Mouse (Mus musculus) right cerebral cortex, postnatal 14 days (tissue): ENCODE results near the gene Dnm3.

Source experiments
- DNase-seq: peaks from one replicate; pipeline ENCODE4 v3.0.0; 2022

Dnm3 gene

DNA sequence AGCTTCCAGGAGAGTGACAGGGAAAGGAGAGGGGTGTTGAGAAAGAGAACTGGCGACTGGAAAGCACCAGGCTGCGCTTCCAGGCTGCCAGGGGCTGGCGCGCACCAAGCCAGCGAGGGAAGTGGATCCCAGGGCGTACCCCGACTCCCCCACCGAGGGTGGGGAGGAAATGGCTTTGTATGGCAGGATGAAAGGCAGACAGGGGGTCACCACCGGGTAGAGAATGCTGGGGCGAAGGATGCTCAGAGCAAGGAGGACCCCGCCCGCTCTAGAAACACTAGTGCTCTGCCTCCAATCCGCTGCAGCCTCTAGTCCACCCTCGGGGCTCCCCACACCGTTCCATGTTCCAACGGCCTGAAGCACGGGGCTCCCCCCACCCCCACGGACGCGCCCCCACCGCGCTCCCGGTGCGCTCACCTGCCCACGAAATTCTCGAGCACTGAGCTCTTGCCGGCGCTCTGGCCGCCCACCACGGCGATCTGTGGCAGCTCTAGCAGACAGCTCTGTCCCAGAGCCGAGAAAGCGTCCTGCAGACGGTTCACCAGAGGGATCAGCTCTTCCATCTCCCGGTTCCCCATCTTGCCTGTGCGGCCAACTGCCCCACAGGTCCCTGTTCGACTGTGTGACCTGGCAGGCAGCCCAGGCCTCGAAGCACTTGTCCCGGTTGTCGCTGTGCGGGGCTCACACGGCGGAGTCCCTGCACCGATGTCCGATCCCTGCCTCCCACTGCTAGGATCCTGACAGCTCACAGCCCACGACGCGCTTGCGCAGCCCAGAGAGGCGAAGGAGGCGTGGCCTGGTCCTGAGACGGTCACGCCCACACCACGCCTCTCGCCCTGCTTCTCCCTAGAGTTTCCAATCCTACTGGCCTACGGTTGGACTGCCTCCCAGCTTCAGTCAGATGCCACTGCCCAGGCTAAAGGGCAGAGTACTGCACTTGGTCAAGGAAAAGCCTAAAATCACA, at the start of gene Dnm3:
TSS of gene Dnm3 (minus strand) at position 789 of the 964 bp plus-strand sequence.
- DNase-seq: peak; percentile 87

DNA sequence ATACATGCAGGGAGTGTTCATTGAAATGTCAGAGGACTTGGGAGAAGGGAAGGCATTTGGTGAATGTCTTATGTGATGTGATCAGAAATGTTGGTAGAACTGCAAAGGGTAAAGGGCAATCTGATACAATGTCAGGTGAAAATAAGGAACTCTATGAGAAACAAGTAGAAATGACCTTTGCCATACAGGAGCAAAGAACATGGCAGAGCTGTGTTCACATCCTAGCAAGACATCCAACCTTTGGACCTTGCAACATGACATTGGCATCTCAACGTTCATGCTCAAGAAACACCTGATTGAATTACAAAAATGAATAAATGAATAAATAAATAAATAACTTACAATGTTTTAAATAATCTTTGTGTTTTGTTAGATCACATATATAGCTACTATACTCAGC, 37.3 kb upstream of the Dnm3 start:
- DNase-seq: no peak

DNA sequence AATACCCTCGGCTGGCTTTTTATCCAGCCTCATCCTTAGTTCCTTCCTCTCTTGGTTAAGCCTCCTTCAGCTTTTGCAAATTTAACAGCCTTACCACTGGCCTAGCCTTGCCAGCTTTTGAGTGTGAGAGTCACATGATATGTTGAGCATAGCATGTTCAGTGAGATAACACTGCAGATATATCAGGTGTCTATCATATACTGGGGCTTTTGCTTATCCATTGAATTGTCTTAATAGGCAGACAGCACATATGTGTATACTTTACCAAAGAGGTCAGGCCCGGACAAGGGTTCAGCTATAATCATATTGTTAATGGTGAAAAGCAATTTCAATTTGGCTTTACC, 32.2 kb upstream of the Dnm3 start:
- no peak for DNase-seq

- no peak for DNase-seq
These were observed 31.6 kb upstream of the Dnm3 start for GRCm38 (mm10) chr1:162509329-162510012.

GRCm38 (mm10) chr1:162508211-162509005, 30.6 kb upstream of the Dnm3 start:
- no peak for DNase-seq

DNA sequence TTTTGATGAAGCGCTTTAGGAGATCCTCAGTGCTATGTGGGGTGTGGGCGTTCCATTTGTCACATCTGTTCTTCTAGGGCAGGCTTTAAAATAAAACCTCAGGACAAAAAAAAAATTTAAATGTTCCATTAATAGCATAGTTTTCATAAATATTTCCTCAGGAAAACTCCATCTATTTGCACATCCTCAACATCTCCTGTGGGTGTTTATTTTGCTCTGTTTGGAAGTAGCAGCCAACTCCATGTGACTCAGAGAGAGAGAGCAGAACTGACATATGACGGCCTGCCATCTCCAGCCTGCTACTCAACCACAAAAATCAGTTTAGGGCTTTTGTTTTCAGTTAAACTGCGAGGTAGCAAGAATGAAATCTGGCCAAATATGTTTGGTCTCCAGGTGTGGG, 28.7 kb upstream of the Dnm3 start:
- peak; percentile 14 for DNase-seq

DNA sequence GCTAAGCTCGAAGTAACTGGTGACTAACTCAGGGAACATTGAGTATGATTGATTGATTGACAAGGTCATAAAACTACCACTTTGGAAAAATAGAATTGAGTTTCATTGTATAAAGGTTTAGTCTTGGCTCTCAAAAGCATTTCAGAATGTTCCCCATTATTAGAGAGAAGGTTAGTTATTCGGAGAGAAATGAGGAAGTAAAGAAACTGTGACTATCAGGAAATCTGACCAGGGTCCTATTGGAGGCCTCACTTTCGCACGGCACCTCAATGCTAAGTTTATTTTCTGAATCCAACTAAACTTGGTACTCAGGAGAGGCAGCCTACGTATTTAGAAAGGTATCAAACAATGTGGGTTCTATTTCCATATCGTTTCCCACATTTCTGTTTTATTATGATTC, 27.8 kb upstream of the Dnm3 start:
- no peak for DNase-seq

DNA sequence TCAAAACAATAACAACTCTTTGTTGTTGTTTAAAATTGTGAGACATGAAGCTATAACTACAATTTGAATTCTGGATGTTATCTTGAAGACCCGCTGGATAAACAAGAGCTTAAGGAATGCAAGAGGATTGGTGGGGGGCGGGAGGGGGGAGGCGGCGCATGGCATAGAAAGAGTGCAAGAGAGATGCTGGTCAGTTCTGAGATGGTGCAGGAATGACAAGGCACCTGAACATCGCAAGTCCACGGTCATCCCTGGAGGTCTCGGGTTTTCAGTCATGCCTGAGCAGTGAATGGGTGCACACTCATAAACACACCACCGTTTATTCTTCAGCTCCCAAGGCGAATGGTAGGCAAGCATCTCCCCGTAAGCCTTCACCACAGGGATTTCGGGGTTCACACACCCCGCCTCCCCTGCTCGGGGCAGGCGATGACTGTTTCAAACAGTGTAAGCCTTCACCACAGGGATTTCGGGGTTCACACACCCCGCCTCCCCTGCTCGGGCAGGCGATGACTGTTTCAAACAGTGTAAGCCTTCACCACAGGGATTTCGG, 1.2 kb downstream of the Dnm3 start:
- DNase-seq: no peak

DNA sequence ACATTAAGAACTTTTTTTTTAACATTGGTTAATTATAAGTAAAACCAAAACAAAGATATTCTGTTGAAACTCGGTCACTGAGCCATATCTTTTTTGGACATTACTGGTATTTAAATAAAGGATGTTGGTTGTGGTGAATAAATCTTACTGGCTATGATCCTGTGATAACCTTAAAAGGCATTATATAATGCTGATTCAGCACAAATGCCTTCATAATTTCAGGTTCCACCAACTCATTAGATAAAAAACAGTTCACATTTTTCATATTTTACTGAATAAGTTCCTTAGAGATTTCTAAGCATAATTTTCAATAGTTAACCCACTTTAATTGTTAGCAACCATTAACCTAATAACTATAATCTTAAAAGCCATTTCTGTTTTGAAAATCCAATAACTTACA, 4.9 kb downstream of the Dnm3 start:
- DNase-seq: no peak

DNA sequence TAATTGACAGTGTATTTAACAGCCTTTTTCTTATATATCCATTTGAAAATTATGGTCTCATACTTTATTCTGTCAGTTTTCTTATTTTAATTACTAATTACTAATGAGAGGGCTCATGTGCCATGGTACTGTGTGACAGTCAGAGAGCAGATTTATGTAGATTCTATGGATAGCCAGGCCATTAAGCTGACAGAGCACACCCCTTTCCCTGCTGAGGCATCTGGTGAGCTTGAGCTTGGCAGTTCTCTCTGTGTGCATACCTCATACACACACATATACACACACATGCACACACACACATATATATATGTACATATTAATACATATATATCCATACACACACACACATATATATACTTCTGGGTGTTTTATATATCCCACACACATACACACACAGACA, 6.7 kb downstream of the Dnm3 start:
- no peak for DNase-seq

DNA sequence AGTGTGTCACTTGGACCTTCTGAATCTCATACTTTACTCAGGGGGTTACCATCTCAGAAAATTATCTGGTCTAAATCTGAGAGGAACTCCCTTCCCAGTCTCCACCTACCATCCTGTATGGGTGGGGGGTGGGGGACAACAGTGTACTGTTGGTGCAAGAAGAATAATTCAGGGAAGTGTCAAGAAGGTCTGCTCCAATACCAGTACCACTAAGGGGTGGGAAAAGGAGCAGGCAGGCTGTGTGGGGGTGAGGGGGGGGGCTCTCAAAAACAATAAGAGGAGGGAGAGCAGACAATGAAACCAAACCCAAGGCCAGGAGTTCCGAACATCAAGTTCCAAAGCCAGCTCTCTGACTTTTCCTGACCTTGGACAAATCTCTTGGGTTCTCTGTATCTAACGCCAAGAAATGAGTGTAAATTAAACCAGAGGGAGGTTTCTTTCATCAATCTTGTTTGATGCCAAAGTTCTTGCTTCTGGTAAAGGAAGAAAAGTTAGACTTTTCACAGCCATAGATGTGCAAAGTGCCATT, 8.0 kb downstream of the Dnm3 start:
- no peak for DNase-seq

DNA sequence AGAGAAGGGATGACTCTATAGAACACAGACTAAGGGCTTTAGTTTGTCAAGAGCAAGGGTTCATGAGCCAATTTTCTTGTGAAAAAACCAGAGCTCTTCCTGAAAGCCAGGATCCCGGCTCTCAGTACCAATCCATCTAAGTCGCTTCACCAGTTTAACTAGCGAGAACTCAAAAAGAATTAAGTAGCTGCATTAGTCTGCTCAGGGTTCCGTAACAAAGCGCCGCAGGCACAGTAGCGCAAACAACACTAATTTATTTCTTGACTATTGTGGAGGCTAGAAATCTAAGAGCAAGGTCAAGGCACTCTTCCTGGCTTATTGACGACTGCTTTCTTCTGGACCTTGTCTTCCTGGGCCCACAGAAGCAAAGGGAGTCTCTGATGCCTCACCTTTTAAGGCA, 14.2 kb downstream of the Dnm3 start:
- DNase-seq: no peak

DNA sequence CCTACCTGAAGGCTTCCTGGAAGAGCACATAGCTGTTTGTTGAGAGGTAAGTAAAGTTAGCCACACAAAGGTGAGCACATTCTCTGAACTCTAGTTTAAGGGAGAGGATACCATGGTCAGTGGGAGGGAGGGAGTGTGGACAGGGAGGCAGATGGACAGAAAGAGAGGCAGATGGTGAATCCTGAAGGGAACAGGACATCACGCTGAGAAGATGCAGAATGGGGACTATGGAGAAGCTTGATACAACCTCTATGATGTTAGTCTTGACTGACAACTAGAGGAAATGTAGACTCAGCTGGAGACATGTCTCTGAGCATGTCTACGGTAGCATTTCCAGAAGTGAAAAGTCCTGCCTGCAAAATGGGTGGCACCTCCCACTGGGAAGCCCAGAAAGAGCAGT, 19.1 kb downstream of the Dnm3 start:
- DNase-seq: no peak

GRCm38 (mm10) chr1:162456861-162457260, 21.0 kb downstream of the Dnm3 start:
- no peak for DNase-seq

DNA sequence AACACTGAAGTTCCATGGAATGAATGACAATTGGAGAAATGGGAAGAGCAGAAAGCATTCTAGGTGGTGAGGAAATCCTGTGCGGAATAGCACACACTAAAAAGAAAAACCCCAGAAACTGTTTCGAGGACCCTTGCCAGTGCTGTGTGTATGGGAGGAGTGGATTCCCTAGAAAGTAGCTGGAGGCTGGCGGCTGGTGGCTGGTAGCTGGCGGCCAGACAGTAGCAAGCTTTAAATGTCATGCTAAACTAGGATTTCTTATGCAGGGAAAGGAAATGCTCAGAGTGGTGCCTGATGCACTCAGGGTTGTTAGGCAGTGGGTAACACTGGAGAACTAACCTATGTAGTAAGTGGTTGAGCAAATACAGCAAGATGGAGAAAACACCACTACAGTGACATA, 21.4 kb downstream of the Dnm3 start:
- DNase-seq: peak; percentile 32

DNA sequence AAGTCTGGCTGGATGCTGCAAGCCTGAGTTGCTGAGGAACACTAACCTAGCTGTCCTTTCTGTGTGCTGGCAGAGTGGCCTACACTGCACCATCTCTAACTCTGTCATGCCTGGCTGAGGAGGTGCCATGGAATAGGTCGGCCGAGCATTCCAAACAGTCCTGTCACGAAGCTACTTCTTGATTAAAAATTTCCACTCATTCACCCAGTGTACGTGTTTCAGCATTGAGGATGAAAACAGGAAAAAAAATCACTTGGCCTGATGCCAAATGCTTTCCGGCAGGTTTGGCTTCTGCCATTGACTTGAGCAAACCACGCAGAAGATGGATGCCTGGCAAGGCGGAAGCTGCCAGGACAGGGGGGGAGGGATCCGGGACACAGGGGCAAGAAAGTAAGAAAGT, 24.3 kb downstream of the Dnm3 start:
- no peak for DNase-seq

- DNase-seq: no peak
These were observed 24.8 kb downstream of the Dnm3 start for GRCm38 (mm10) chr1:162453030-162453429.

GRCm38 (mm10) chr1:162449161-162449909, 28.5 kb downstream of the Dnm3 start:
- no peak for DNase-seq

DNA sequence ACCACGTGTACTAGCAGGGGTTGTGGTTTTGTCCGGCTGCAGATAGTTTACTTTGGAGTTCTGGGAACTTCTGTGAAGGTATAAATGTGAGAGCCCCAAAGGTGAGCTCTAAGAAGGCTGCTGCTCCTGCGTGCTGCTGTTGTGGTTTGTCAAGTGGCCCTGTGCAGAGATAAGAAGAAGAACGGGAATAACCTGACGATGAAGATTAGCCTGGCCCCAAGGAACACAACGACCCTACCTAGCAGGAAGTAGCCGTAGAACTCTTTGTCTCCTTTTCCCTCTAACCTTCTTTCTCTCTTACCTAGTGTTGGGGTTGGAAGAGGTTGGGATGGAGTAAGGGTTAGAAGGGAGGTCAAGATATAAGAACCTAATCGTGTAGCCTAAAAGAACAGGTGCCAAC, 33.0 kb downstream of the Dnm3 start:
- DNase-seq: no peak

- DNase-seq: no peak
These were observed 38.3 kb downstream of the Dnm3 start for GRCm38 (mm10) chr1:162439576-162439975.

- DNase-seq: no peak
These were observed 41.2 kb downstream of the Dnm3 start for GRCm38 (mm10) chr1:162436672-162437071.

- no peak for DNase-seq
These were observed 48.9 kb downstream of the Dnm3 start for GRCm38 (mm10) chr1:162428904-162429303.
